Mouse (Mus musculus): Measurements from ENCODE around the gene Cul1. TPM values are rescaled to one million over a fixed set of nuclear protein-coding genes. Genes with fewer than 3 reads are reported as not detected.

Gene Cul1
- polyA plus RNA-seq, 1 experiment from 2014 or later, result 156 TPM

GRCm38 (mm10) chr6:47565326-47566035, 112.3 kb downstream of the Cul1 start:
- Histone ChIP-seq H3K4me3 (no peak overlapping the region), H3K4me1 (no peaks in the 10 kb centered on the region), H3K27ac (no peak overlapping the region), H3K4me2 (replicated peaks) (no peak overlapping the region), H3K9me3 (replicated peaks) (no peaks in the 10 kb centered on the region), H3K9ac (no peak overlapping the region), H3K36me3 (peaks cover 53% of the 10 kb centered on the region), H3K27me3 (no peaks in the 10 kb centered on the region)
- WGBS, result 85% methylated on average over 1 of the region's 1 CpGs
- no peak for ATAC-seq (ENCODE audit: low FRiP score)

DNA sequence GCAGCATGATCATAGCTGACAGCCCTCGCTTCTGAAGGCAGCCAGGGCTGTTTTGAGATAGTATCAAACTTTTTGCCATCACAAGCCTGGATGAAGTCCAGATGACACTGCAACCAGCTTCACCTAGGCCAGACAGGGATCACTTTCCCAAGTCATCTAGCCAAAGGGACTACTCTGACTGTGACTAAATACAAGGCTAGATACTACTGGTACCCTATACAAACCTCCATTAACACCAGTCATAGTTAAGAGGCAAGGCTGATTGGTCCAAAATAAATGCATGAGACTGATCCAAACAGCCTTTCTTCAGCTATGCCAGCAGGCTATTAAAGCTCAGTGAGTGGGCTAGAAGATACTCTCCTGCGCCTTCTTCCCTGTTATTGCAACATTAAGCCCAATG, 119.7 kb downstream of the Cul1 start:
- H3K27me3 ChIP-seq, result no peaks in the 10 kb centered on the region
- H3K36me3 ChIP-seq, result peaks cover 32% of the 10 kb centered on the region
- no peak overlapping the region for H3K9ac ChIP-seq
- WGBS, result 97% methylated on average over 2 of the region's 2 CpGs
- no peak overlapping the region for H3K27ac ChIP-seq
- no peak overlapping the region for H3K4me2 ChIP-seq (replicated peaks)
- H3K4me3 ChIP-seq, result no peak overlapping the region
- no peaks in the 10 kb centered on the region for H3K4me1 ChIP-seq
- ATAC-seq (ENCODE audit: low FRiP score), result no peak
- no peaks in the 10 kb centered on the region for H3K9me3 ChIP-seq (replicated peaks)

Other genes with a start within 250 kb of the Cul1 start
- 154 and 159 TPM in 2 replicates for gene Ezh2, start 141.9 kb downstream of the Cul1 start, polyA plus RNA-seq (2016; fragmentation: Nextera tagmentation; extraction: Ambion mirVana)

All from hindbrain, embryonic 12.5 days (tissue).